Mouse (Mus musculus): ENCODE results near the gene Rps15. TPM values are rescaled to one million over a fixed set of nuclear protein-coding genes. Genes with fewer than 3 reads are reported as not detected.

Rps15 gene
- total and polyA plus RNA-seq, 3 experiments, result 2,279 to 5,342 (median 2,739) TPM

GRCm38 (mm10) chr10:80296824-80297223 lies 4.6 kb downstream of the Rps15 start:
- in situ Hi-C loops (cut with MboI; ENCODE audit: low pct_ligation_motif_present, low pct_unique_long_range_greater_than_20kb, low sequenced_read_pairs) (no loop called here), dilution Hi-C loops (cut with MboI; ENCODE audit: extremely low pct_ligation_motif_present, extremely low pct_unique_long_range_greater_than_20kb, low sequenced_read_pairs) (no loop called here)
- no peak overlapping the region for H3K27ac ChIP-seq (ENCODE audit: insufficient read depth, low read depth)
- H3K4me3 ChIP-seq (replicated peaks in 1 of 3; ENCODE audit: low read depth in 2 of 3, low read length in 2 of 3, poor library complexity in 1 of 3), result no peak overlapping the region
- no peaks in the 10 kb centered on the region for H3K9me3 ChIP-seq (replicated peaks; ENCODE audit: low read length)
- TF ChIP-seq UBTF (IDR thresholded peaks at IDR 0.05; ENCODE audit: low read depth, low read length), result no peak
- TF ChIP-seq CHD2 (IDR thresholded peaks at IDR 0.05; ENCODE audit: low read length), result no peak
- no peak for TF ChIP-seq POLR2AphosphoS2 (IDR thresholded peaks at IDR 0.05; ENCODE audit: low read depth, low read length)
- TF ChIP-seq CHD1 (IDR thresholded peaks at IDR 0.05; ENCODE audit: low read depth, low read length), result no peak
- no peak for TF ChIP-seq RCOR1 (conservative IDR thresholded peaks at IDR 0.05; ENCODE audit: low read depth, low read length)
- TF ChIP-seq MYC (IDR thresholded peaks at IDR 0.05; ENCODE audit: low read depth, low read length), result no peak
- TF ChIP-seq USF1 (IDR thresholded peaks at IDR 0.05; ENCODE audit: low read depth, low read length), result no peak
- TF ChIP-seq NELFE (IDR thresholded peaks at IDR 0.05; ENCODE audit: low read depth, low read length), result no peak
- no peak for TF ChIP-seq MEF2A (IDR thresholded peaks at IDR 0.05; ENCODE audit: borderline replicate concordance, low read depth, low read length)
- TF ChIP-seq ETS1 (conservative IDR thresholded peaks at IDR 0.05; ENCODE audit: low read depth, low read length), result no peak
- no peak for TF ChIP-seq PAX5 (IDR thresholded peaks at IDR 0.05; ENCODE audit: low read length)
- no peak for TF ChIP-seq BHLHE40 (IDR thresholded peaks at IDR 0.05; ENCODE audit: low read depth, low read length)
- no peak for TF ChIP-seq JUN (IDR thresholded peaks at IDR 0.05; ENCODE audit: insufficient read depth, low read depth, low read length)
- no peak for TF ChIP-seq CTCF (conservative IDR thresholded peaks at IDR 0.05 in 1 of 2, IDR thresholded peaks at IDR 0.05 in 1 of 2; ENCODE audit: low read depth in 2 of 2, low read length in 2 of 2)
- TF ChIP-seq TCF12 (IDR thresholded peaks at IDR 0.05; ENCODE audit: low read depth, low read length), result no peak
- TF ChIP-seq KAT2A (IDR thresholded peaks at IDR 0.05; ENCODE audit: insufficient replicate concordance, low read length), result no peak
- peaks cover 8 to 30% of the 10 kb centered on the region in 2 experiments; a peak in 3 of 4 replicates for H3K4me1 ChIP-seq (ENCODE audit: control insufficient read depth in 1 of 2, insufficient read depth in 2 of 2)
- H3K79me2 ChIP-seq (replicated peaks; ENCODE audit: control insufficient read depth, extremely low read depth, insufficient read depth, poor library complexity, severe bottlenecking), result peaks cover 17% of the 10 kb centered on the region
- no peak overlapping the region for H3K4me2 ChIP-seq (ENCODE audit: insufficient read depth, low read depth, poor library complexity, severe bottlenecking)
- DNase-seq (ENCODE audit: extremely low read depth), result no peak
- H3K36me3 ChIP-seq (replicated peaks in 1 of 2; ENCODE audit: control insufficient read depth in 1 of 2, insufficient read depth in 1 of 2, low read length in 1 of 2), result peaks cover 18 to 29% of the 10 kb centered on the region in 2 experiments
- peaks cover 31% of the 10 kb centered on the region for H3K27me3 ChIP-seq (replicated peaks)
- no peak overlapping the region for H3K9ac ChIP-seq (ENCODE audit: insufficient read depth, low read depth)

- in situ Hi-C loops (cut with MboI; ENCODE audit: low pct_ligation_motif_present, low pct_unique_long_range_greater_than_20kb, low sequenced_read_pairs) (no loop called here), dilution Hi-C loops (cut with MboI; ENCODE audit: extremely low pct_ligation_motif_present, extremely low pct_unique_long_range_greater_than_20kb, low sequenced_read_pairs) (no loop called here)
- DNase-seq (ENCODE audit: extremely low read depth), result no peak
- H3K9ac ChIP-seq (ENCODE audit: insufficient read depth, low read depth), result no peak overlapping the region
- peaks cover 14% of the 10 kb centered on the region for H3K79me2 ChIP-seq (replicated peaks; ENCODE audit: control insufficient read depth, extremely low read depth, insufficient read depth, poor library complexity, severe bottlenecking)
- peaks cover 18 to 29% of the 10 kb centered on the region in 2 experiments for H3K36me3 ChIP-seq (replicated peaks in 1 of 2; ENCODE audit: control insufficient read depth in 1 of 2, insufficient read depth in 1 of 2, low read length in 1 of 2)
- no peaks in the 10 kb centered on the region for H3K9me3 ChIP-seq (replicated peaks; ENCODE audit: low read length)
- H3K27ac ChIP-seq (ENCODE audit: insufficient read depth, low read depth), result no peak overlapping the region
- peaks cover 8 to 30% of the 10 kb centered on the region in 2 experiments; a peak in 3 of 4 replicates for H3K4me1 ChIP-seq (ENCODE audit: control insufficient read depth in 1 of 2, insufficient read depth in 2 of 2)
- H3K4me2 ChIP-seq (ENCODE audit: insufficient read depth, low read depth, poor library complexity, severe bottlenecking), result no peak overlapping the region
- H3K4me3 ChIP-seq (replicated peaks in 1 of 3; ENCODE audit: low read depth in 2 of 3, low read length in 2 of 3, poor library complexity in 1 of 3), result no peak overlapping the region
- no peak for TF ChIP-seq JUN (IDR thresholded peaks at IDR 0.05; ENCODE audit: insufficient read depth, low read depth, low read length)
- no peak for TF ChIP-seq MAZ (IDR thresholded peaks at IDR 0.05; ENCODE audit: low read depth, low read length)
- TF ChIP-seq ZMIZ1 (IDR thresholded peaks at IDR 0.05; ENCODE audit: low read depth, low read length), result no peak
- no peak for TF ChIP-seq HCFC1 (IDR thresholded peaks at IDR 0.05; ENCODE audit: low read depth, low read length)
- no peak for TF ChIP-seq CHD2 (IDR thresholded peaks at IDR 0.05; ENCODE audit: low read length)
- no peak for TF ChIP-seq UBTF (IDR thresholded peaks at IDR 0.05; ENCODE audit: low read depth, low read length)
- TF ChIP-seq IRF4 (IDR thresholded peaks at IDR 0.05; ENCODE audit: low read depth, low read length), result no peak
- TF ChIP-seq MEF2A (IDR thresholded peaks at IDR 0.05; ENCODE audit: borderline replicate concordance, low read depth, low read length), result no peak
- no peak for TF ChIP-seq RAD21 (IDR thresholded peaks at IDR 0.05; ENCODE audit: low read depth, low read length)
- no peak for TF ChIP-seq GABPA (IDR thresholded peaks at IDR 0.05; ENCODE audit: insufficient replicate concordance, low read depth, low read length)
- H3K27me3 ChIP-seq (replicated peaks), result peaks cover 39% of the 10 kb centered on the region
Observed at GRCm38 (mm10) chr10:80297526-80298133, 5.4 kb downstream of the Rps15 start.
